Mouse (Mus musculus): ENCODE results near the gene Htr3a.

DNA sequence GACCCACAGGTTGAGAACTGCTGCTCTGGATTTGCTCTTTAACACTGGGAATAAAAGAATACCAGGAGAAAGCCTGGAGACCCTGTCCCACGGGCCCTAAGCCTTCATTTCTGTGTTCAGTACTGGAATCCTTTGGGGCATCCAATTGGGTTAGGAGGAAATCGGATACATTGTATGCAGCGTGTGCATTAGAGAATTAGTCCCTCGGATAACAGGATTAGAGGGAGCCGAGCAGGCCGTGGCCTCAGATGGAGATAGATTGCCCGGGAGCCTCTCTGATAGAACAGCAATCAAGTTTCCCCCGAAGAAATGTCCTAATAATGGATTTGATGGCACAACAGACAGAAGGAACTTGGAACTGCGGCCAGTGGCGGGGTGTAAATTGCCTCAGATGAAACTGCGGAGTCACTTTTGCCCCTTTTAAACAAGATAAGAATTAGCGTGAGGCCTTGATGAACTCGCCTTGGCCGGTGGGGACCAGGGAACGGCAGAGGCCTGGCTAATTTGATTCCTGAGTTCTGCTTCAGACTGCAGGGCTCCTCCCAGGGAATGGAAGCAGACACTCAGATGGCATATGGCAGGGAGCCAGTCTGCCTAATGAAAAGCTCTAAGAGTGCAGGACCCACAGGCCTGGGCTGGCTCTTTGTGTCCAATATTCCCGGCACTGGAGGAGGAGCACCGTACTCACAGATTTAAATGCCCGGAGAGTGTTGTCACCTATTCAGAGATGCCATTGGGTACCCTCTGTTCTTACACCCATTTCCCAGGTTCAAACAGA is 5.3 kb upstream of the Htr3a start:
- TF ChIP-seq POLR2A (IDR thresholded peaks at IDR 0.05; ENCODE audit: low read depth, low read length): no peak
- TF ChIP-seq CTCF (conservative IDR thresholded peaks at IDR 0.05 in 1 of 2, IDR thresholded peaks at IDR 0.05 in 1 of 2; ENCODE audit: low read depth in 2 of 2, low read length in 2 of 2): no peak
- no peak for TF ChIP-seq MAFK (IDR thresholded peaks at IDR 0.05; ENCODE audit: insufficient replicate concordance, low read length)
- no peak for TF ChIP-seq EP300 (IDR thresholded peaks at IDR 0.05; ENCODE audit: low read length)
- TF ChIP-seq POLR2AphosphoS2 (IDR thresholded peaks at IDR 0.05; ENCODE audit: low read depth, low read length): no peak
- no peak for TF ChIP-seq ZC3H11A (IDR thresholded peaks at IDR 0.05; ENCODE audit: low read depth, low read length)
- TF ChIP-seq UBTF (IDR thresholded peaks at IDR 0.05; ENCODE audit: low read depth, low read length): no peak
- no peak for TF ChIP-seq KAT2A (IDR thresholded peaks at IDR 0.05; ENCODE audit: insufficient replicate concordance, low read length)
- no peak for TF ChIP-seq USF2 (conservative IDR thresholded peaks at IDR 0.05; ENCODE audit: low read depth, low read length)
- TF ChIP-seq BHLHE40 (IDR thresholded peaks at IDR 0.05; ENCODE audit: low read depth, low read length): no peak
- TF ChIP-seq HCFC1 (IDR thresholded peaks at IDR 0.05; ENCODE audit: low read depth, low read length): no peak
- TF ChIP-seq MAX (IDR thresholded peaks at IDR 0.05; ENCODE audit: low read length): no peak
